Mouse (Mus musculus) cerebellum, adult 9-10 months (tissue): ENCODE measurements around the gene Kpna3.

Experiments
- DNase-seq: peaks from one replicate; pipeline ENCODE4 v3.0.0; 2022

Gene Kpna3

DNA sequence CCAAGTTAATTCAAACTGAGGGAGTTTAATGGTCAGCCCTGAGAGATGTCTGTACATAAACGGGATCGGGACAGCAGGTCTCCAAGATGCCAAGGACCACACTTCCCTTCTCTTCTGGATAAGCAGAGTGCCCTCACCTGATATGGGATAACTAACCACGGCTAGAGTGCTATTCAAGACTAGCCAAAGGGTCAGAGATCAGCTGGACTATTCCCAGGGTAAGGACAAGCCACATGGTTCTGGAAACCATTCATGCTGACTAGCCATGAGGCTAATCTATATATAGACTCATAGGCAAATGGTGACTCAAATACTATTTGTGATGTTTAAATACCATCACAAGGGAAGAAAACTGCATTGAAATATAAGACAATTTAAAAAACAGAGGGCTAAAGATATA lies 49.1 kb downstream of the Kpna3 start:
- no peak for DNase-seq

DNA sequence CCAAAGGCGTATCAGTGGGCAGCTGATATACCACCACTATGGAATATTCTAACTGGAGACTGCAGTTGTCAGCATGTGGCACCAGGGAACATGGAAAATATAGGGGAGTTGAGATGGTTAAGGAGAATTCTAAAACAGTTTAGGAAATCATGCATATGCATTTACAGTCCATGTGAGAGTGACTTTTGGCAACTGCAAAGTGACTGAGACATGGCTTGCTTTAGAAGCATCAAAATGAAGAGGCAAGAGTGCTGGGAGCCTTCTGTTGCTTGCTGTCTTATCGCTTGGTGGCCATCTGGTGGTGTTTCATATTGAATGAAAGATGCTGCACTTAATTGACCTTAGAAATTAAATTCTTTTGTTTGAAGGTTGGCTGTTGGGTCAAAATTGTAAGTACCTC lies 72.4 kb downstream of the Kpna3 start:
- DNase-seq, result peak; percentile 31

DNA sequence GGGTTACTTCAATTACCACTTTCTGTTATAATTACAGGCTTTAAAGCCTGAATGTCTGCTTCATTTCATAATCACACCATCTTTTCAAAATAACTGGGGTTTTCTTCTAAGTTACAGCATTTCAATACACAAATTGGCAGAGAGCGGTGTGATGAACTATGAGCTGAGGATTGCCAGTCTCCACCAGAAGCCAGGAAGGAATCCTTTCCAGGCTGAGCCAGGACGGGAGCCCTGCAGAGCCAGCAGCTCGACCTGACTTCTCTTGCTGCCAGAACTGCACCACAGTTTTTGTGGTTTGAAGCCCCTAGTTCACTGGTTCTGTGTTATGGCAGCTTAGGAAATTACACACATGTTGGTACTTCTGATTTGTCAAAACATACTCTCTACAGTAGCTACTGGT lies 75.0 kb downstream of the Kpna3 start:
- DNase-seq, result no peak

DNA sequence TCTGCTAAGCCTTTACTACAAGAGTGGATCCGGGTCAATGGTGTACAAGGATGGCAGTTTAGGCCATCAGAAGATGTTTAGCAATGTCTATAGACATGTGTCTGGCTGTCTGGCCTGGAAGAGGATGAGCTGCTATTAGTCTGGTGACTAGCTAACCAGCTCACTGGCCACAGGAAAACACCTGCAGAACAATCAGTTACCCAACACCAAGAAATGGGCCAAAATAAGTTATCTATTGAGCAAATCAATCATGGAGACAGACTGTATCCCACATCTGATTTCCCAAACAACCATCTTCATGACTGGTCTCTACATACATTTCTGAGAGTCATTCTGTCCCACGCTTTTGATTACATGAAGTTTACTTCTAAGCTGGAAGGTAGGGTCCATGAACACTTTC lies 75.9 kb downstream of the Kpna3 start:
- DNase-seq, result no peak

DNA sequence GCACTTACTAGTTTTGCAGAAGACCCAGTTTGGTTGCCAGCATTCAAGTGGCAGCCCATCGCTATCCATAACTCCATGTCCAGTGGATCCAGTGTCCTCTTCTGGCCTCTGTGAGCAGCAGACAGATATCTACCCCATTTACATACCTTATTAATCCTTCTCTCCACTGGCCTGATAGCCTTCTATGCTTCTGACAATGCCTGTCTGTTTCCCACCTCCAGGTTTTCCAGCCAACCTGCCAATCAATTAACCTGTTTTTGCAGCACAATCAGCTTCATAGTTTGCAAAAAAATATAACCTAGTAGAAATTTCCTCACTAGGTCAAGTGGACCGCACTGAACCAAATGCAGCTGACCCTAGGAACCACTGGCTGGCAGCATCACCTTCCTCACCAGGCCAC lies 77.4 kb downstream of the Kpna3 start:
- no peak for DNase-seq

DNA sequence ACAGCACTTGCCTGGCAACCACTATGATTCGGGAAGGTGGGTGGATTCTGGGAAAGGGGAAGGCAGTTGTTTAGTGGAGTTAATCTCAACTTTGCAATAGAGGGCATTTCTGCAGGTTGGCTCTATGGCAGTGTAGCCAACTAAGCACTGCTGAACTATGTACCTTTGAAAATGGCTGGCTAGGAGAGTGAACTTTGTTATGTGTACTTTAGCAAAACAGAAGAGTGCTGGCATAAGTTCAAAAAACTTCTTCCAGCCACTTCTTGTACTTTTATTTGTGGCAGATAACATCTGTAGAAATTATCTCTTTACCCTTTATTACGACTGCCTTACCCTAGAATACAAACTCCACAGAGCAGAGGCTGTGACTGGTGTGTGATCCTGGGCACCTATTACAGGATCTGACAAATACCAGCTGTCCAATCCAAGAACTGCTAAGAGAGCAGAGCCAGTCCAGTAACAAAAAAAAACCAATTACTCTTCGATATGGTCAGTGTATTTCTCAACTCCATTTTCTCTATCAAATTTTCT lies 78.6 kb downstream of the Kpna3 start:
- DNase-seq, result no peak

DNA sequence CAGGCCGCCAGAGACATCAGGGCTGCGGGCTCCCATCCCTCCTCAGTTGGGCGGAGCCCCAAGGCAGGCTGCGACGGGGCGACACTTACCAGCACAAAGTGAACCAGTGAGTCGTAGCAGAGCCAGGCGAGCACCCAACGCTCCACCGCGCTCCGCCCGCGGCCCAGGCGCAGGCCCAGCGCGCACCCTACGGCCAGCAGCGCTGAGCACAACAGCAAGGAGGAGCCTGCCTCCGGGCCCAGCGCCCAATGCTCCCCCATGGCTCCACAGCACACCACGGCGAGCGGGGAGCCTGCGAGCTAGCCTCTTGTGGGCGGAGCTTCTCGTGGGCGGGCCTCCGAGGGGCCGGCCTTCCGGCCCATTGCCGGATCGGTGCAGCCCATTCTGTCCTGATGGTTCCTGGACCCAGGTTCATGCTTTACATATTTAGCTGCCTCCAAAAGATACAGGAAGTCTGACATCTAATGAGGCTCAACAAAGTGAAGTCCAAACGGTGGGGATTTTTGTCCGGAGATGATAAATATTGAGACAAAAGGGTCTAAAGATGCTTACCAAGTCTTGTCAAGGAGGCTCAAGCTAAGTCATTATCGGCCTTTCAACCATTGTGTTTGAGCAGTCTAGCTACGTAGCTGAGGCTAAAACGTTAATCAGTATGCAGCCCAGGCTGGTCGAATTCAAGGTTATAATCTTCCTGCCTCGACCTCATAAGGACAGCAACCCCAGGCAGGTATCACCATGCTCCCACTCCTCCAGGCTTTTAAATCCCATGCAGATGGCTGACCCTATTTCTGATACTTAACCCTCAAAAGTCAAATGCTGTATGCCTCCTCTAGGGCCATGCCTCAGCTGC lies 79.3 kb downstream of the Kpna3 start, which contains the start of gene Ebpl:
TSS of gene Ebpl (minus strand) at position 309 of the 850 bp plus-strand sequence.
- peak; percentile 90 for DNase-seq

DNA sequence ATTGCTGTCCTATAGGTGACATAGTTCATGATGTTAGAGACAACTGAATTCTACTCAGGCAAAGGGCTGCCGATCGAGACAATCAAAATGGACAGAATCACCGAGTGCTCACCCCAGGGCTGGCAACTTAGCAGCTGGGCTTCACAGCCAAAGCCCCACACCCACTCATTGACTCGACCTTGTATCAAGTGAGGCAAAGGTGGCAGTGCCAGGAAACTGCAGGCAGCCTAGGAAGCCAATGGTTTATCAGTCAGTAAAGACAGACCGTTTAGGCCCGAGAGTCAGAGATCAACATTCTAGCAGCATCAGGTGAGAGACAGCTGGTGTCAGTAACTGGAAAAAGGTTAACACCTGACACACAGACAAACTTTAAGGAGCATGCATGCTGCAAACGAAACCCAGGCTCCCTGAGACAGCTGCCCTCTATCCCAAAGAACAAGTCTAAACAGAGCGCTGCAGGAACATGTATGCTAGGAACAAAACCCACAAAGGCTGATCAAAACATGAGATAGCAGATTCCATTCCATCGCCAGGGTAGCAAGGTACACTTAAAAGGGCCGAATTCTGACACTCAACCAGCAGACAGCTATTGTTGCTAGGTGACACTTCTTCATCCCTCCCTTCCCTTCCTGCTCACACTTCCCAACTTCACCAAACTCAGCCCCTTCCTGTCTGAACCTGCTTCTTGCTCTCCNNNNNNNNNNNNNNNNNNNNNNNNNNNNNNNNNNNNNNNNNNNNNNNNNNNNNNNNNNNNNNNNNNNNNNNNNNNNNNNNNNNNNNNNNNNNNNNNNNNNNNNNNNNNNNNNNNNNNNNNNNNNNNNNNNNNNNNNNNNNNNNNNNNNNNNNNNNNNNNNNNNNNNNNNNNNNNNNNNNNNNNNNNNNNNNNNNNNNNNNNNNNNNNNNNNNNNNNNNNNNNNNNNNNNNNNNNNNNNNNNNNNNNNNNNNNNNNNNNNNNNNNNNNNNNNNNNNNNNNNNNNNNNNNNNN lies 85.1 kb downstream of the Kpna3 start:
- no peak for DNase-seq

DNA sequence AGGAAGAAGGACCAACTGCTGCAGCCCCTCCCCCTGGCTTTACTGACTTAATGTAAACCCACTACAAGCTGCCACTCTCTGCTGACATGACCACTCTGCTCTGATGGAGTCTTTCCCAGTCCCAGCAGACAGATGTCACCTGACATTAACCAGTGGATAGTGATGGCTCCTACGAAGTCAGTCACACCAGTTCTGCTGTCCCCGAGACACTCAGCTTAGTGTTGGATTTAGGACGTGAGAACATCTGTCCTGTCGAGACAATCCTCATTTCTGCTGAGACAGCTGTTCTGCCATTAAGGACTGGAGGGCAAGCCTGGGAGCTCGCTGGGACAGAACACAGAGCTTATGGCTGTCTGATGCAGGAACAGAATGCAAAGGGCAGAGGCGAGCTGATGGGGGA lies 88.9 kb downstream of the Kpna3 start:
- no peak for DNase-seq

DNA sequence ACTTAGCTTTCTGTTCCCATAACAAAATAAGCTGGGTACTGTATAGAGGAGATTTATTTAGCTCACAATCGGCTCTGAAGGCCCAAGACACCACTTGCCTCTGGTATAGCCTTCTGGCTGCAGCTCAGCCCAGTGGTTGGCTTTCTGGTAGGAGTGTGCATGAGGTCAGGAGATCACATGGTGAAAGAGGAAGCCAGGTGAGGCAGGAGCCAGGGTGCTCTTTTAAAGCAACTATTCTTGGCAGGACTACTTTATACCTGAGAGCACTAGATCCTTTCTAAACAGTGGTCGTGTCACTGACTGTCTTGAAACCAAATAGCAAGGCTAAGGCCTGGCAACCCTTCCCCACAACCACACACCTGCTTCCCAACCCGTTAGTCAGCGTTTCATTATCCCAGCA lies 89.8 kb downstream of the Kpna3 start:
- DNase-seq, result no peak

DNA sequence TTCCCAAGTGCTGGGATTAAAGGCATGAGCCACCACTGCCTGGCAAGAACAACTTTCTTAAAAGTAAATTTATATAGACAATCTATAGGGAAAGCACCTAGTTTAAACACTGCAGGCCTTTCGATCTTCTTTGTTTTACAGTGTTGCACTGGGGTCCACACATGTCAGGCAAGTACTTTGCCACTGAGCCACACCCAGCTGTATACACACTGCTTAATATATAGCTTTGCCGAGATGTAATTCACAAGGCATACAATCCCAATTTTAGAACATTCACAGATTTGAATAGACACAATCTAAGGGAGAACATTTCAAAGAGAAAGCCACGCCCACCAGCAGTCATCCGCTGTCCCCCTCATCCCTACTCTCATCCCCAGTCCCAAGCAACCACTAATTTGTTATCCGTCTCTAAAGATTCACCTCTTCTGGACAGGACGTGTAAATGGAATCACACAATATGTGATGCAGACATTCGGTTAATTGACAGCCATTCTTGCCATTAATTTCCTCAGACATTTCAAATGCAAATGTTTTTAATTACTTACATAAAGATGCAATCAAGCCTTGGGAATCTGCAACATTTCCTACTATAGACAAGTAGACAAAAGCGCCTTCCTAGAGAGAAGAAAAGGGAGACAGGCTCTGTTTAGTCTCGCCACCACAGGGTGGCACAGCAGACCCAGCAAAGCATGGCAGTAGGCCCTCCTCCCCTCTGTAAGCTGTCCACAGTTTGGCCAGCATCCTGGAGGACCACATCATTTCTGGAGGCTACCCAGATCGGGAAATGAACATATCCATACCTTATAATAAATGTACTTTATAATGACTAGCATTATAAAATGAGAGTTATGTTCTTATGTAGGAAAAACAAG lies 92.6 kb downstream of the Kpna3 start:
- peak; percentile 41 for DNase-seq

DNA sequence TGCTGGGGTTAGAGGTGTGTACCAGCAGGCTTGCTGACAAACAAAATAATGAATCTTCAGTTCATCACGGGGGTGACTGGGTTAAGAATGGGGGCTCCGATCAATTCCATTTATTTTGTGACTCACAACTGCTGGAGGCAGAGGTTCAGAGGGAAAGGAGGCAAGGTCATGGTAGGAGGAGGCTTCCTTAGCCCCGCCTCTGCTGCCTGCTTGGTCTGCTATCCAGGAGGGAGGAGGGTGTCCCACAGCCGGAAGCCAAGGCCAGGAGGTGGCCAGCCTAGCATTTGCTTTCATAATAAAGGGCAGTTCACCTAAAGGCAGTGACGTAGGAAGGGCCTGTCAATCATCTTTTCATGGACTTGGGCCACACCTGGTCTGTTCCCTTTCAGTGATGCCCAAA lies 95.1 kb downstream of the Kpna3 start:
- DNase-seq, result no peak

DNA sequence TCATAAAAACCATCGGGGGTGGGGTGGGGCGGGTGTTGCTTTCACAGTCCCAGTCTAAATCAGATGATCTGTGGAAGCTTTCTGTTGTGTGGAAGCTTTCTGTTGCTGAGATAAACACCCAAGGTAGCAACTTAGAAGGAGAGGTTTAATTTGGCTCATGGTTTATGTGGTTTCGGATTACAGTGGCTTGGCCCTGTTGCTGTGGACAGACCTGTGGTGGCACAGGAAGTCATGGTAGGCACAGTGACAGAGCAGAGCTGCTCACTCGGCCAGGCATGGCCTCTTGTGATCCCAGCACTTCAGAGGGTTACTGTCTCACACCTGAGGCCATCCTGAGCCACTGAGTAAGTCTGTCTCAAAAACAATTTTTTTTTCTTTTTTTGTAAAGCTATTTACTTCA lies 100.3 kb downstream of the Kpna3 start:
- no peak for DNase-seq

DNA sequence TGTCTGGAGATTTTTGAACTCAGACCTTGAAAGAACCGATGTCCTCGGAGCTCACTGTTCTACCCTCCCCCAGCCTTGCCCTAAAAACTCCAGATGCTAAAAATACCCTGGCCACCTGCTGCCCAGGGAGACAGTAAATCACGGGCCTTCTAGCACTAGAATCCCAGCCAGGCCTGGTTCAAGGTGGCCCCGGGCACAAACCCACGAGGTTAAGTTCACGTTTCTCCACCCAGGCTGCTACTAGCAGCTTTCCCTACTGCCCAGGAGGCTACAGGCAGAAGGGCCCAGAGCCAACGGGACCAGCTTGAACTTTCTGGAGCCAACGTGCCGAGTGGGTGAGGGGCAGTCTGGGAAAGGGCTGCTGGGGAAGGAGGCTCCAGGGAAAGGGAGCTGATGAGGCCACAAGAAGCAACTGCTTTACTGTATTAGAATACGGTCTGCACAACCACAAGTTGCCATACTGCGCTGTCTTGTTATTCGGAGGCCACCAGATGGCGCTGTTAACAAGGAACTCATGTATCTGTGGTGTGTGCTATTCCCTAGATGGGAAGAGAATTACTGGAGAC lies 108.6 kb downstream of the Kpna3 start:
- peak; percentile 86 for DNase-seq

DNA sequence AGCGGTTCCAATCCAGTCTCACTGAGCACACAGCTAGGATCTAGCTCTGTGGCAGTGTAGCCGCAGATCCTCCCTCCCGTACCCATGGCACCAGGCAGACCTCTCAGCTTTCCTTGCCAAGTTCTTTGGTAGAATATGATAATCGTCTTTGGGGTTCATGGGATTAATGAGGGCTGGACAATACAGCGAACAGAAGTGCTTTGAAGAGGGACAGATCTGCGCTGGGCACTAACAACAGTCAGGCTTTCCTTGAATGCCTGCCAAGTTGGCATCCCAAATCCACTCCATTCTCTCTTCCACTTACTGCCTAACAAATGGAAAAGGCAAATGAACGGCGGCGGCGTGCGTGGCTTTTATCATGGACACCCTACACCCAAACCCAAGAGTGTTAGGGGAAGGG lies 109.1 kb downstream of the Kpna3 start:
- peak; percentile 74 for DNase-seq

DNA sequence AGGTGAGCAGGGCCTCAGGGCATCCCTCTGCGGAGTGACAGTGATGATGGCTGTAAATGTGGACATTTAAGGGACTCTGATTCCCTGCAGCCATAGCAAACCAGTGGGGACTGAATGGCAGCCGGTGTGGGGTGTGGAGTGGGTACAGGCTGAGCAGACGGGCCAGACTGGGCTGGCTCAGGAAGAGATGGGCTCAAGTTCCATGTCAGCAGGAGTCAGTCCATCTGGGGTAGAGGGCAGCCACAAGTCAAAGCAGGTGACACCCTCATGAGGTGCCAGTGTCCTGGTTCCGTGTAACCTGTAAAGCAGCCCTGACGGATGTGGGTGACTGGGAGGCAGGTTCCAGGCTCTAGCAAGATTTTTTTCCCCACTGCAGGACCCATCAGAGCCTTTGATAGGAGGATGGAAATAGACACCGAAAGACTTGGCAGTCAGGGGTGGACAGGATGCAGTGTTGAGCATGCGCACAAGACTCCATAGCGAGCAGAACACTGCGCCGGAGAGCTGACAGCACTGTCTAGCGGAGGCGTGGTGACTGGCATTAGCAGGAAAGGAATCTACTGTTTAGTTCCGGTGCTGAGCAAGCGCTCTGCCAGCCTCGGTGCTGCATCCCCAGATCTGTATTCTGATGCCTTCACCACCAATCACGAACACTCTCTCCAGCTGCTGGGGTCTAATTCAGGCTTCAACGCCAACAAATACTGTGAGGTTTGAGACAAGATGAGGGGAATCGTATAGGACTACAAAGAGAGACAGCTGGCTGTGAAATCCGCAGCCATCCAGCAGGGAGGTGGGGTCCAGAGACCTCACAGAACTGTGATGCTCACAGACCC lies 111.8 kb downstream of the Kpna3 start:
- peak; percentile 94 for DNase-seq

DNA sequence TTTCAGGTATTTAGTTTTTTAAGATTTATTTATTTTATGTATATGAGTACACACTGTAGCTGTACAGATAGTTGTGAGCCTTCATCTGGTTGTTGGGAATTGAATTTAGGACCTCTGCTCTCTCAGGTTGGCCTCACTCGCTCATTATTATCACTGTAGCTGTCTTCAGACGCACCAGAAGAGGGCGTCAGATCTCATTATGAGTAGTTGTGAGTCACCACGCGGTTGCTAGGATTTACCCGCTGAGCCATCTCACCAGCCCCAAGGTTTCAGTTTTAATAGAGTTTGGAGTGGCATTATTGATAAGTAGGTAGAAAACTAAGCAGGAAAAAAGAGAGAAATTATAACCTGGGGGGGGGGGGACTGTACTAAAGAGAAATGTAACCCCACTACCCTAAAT lies 112.7 kb downstream of the Kpna3 start:
- DNase-seq, result peak; percentile 50

DNA sequence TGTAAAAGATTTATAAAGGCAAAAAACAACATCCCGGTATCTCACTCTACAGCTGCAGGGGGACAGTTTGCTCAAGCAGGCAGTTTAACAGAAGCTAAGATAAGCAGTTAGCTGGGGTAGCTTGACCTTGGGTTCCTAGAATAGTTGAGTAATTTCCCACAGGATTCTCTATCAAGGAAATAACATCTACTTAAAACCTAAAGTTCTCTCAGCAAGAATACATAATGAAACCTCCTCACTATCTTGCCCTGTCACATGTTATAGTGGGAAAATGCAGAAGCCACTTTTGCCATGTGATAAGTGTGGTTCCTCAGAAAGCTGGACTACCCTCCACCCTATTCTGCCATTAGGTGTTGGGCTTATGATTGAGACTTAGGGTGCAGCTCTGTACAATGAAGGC lies 116.9 kb downstream of the Kpna3 start:
- no peak for DNase-seq

DNA sequence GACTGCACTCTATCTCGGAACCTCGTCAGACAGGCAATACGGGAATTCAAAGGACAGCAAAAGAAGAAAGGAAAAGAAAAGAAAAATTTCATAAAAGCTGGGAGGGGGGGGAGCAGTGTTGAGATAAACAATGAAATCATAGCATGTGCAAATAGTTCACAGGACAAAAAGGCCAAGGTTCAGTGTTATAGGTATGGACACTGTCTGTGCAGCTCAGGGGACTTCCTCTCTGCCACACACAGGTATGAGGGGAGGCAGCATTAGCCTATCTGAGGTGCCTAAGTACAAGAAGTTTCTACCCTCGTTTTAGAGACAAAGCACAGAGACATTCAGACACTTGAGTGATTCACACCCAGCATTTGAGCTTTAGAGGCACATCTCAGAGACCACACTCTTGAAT lies 118.5 kb downstream of the Kpna3 start:
- no peak for DNase-seq

DNA sequence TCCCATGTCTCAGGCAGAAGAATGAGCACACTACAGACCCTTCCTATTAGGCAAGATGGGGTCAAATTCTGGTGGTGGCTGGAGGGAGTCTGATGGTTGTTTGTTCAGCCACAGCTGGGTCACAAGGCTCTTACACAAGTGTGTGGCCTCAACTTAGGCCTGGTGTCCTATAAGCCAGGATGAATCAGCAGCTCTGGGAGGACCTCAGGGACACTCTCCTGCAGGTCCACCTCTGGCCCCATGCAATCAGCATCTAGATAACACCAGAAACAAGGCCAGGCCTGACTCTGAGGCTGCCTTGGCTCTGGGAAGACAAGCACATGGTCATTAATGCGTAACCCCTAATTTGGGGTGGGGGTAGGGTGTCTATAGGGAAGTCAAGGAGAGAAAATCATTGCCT lies 118.9 kb downstream of the Kpna3 start:
- no peak for DNase-seq

DNA sequence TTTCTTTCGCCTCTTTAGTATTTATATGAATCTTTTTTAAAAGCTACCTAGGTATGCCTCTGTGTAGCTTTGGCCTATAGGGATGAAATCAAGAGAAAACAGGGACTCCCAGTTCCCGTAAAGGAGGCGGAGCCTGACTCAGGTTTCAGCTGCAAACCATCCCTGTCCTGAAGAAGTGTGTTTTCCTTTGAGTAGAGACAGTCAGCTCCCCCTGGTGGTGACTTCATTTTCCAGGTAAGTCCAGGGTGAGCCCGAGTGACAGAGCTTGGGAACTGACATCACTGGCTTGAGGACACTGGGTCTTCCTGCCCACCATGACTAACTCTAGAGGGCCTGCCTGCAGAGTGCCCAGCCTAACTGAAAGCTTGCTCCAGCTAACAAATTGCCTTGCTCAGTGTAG lies 122.8 kb downstream of the Kpna3 start:
- peak; percentile 74 for DNase-seq
